Mouse (Mus musculus) heart, adult 2 months (tissue): ENCODE data around the gene Zfp266.

Experiments
- CTCF ChIP-seq: fragments of 200-600 bp; IDR thresholded peaks from 2 replicates; pipeline ENCODE4 v1.8.1; 2022; ENCODE audit warnings: antibody characterized with exemption, mild to moderate bottlenecking, moderate library complexity
- EP300 ChIP-seq: fragments of 200-500 bp; IDR thresholded peaks from 2 replicates; pipeline ENCODE4 v1.6.1; 2011; ENCODE audit warnings: low read depth, low read length, control low read depth; ENCODE audit not compliant: insufficient read depth
- POLR2A ChIP-seq: fragments of 200-500 bp; IDR thresholded peaks from 2 replicates; pipeline ENCODE4 v1.6.1; 2011; ENCODE audit warnings: mild to moderate bottlenecking, low read depth, low read length, control low read depth; ENCODE audit not compliant: insufficient read depth

GRCm38 (mm10) chr9:20476632-20477031 lies 44.6 kb downstream of the Zfp266 start:
- TF ChIP-seq CTCF (no peak), EP300 (no peak), POLR2A (no peak)
